Mouse (Mus musculus): Measurements from ENCODE around the gene Rnf114.

DNA sequence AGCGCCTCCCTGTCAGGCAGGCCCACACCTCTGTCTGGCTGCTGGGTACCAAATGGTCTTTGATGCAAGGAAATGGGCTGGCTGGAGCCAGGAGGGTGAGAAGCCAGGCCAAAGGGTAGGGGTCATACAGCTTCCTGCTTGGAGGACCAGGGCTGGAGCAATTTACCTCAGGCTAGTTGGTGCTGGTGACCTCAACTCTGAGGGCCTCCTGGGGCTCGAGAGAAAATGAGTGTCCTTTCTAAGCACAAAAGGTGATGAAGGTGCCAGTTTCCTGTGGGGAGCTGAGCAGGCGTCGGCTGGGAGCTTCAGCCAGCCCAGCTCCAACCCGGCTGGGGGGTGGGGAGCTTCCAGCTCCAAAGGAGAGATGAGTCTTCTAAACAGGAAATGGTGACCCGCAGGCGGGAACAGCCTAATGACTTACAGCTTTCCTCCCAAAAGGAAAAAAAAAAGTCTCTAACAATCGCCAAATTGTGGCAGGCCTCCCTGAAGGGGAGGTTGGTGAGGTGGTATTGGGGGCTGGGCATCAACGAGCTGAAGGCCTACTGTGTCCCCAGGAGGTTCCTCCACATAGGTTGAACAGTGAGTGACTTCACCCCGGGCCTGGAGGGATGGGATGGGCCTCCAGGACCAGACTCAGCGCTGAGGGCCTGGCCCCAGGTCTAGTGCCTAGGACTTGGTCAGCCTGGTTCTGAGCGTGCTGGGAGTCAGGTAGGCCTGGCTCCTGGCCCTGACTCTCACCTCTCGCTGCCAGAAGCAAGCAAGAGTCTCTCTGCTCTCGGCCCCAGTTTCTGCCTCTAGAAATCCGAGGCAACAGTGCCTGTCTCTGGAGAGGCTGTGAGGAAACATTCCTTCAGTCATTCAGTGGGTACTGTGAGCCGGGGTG lies 50.9 kb downstream of the Rnf114 start:
- TF ChIP-seq CTCF (IDR thresholded peaks at IDR 0.05; ENCODE audit: control insufficient read depth, insufficient read depth, low read length) (no peak), POLR2A (IDR thresholded peaks at IDR 0.05; ENCODE audit: borderline replicate concordance, control insufficient read depth, low read depth, low read length) (no peak)
